Comparison of ENCODE assay signal across 21 mouse cellular contexts in the genomic region with DNA sequence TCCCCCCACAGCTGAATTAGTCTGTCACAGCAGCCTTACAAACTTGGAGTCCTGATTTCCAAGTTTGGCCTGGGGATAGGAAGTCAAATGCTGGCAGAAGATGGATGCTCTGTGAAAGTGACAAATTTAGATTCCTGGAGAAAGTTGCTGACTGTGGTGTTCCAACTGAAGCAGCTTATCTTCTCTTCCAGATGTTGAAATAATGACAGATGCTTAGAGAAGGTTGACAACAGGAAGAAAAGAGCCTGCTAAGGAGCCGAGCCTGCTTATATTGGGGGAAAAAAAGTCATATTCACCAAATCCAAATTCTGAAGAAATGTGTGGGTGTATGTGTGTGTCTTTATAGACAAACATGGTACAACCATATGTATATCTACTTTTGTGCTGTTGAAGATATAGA.
DNase-seq lines count a peak whose midpoint lies in the region; ATAC-seq and TF ChIP-seq lines count a peak whose summit lies in the region.
"Had no signal": no experiment of that assay in that cellular context is flagged by ENCODE, and none has a peak within 500 bp of the region (broad histone marks: within the 10 kb centered on the region; RNA-seq: fewer than 3 reads in every experiment).

No protein-coding gene starts in this region.

- peak; percentile 69 for ATAC-seq in liver, embryonic 11.5 days (replicated peaks; ENCODE audit: low FRiP score)
- ATAC-seq in midbrain, postnatal 0 days (ENCODE audit: low FRiP score) = no peak
- no peak for ATAC-seq in forebrain, embryonic 13.5 days
- ATAC-seq: activated CD4-positive, CD25-positive, alpha-beta regulatory T cell, adult 4 months; forebrain, embryonic 14.5 days; forebrain, embryonic 16.5 days; Patski had no signal

- H3K27ac ChIP-seq in liver, embryonic 11.5 days (ENCODE audit: low read depth, low read length) = no peak overlapping the region
- no peak overlapping the region for H3K27ac ChIP-seq in midbrain, postnatal 0 days (ENCODE audit: low read depth, low read length)
- H3K27ac ChIP-seq in midbrain, embryonic 10.5 days (replicated peaks) = no peak overlapping the region
- no peak overlapping the region for H3K27ac ChIP-seq in forebrain, embryonic 13.5 days
- H3K27ac ChIP-seq: embryonic facial prominence, embryonic 10.5 days; embryonic facial prominence, embryonic 12.5 days had no signal

- H3K9ac ChIP-seq in liver, embryonic 11.5 days (ENCODE audit: low read depth, low read length) = no peak overlapping the region
- no peak overlapping the region for H3K9ac ChIP-seq in midbrain, postnatal 0 days (replicated peaks; ENCODE audit: low read length, poor library complexity, severe bottlenecking)
- H3K9ac ChIP-seq in forebrain, embryonic 13.5 days = no peak overlapping the region
- H3K9ac ChIP-seq: embryonic facial prominence, embryonic 12.5 days had no signal

- H3K9me3 ChIP-seq in liver, embryonic 11.5 days (ENCODE audit: control insufficient read depth, low read length) = no peaks in the 10 kb centered on the region
- H3K9me3 ChIP-seq in midbrain, postnatal 0 days (ENCODE audit: low read length) = no peaks in the 10 kb centered on the region
- H3K9me3 ChIP-seq in midbrain, embryonic 10.5 days (replicated peaks) = no peaks in the 10 kb centered on the region
- no peaks in the 10 kb centered on the region for H3K9me3 ChIP-seq in forebrain, embryonic 13.5 days (replicated peaks)
- H3K9me3 ChIP-seq: embryonic facial prominence, embryonic 10.5 days; embryonic facial prominence, embryonic 12.5 days had no signal

- H3K4me1 ChIP-seq in liver, embryonic 11.5 days (replicated peaks; ENCODE audit: control insufficient read depth, insufficient read depth, low read length) = no peaks in the 10 kb centered on the region
- H3K4me1 ChIP-seq in midbrain, postnatal 0 days (ENCODE audit: insufficient read depth, low read length) = no peaks in the 10 kb centered on the region
- H3K4me1 ChIP-seq in midbrain, embryonic 10.5 days = no peaks in the 10 kb centered on the region
- H3K4me1 ChIP-seq in forebrain, embryonic 13.5 days = no peaks in the 10 kb centered on the region
- H3K4me1 ChIP-seq: embryonic facial prominence, embryonic 10.5 days; embryonic facial prominence, embryonic 12.5 days had no signal

- H3K4me3 ChIP-seq in liver, embryonic 11.5 days (ENCODE audit: low read depth, low read length) = no peak overlapping the region
- H3K4me3 ChIP-seq in midbrain, postnatal 0 days (ENCODE audit: low read depth, low read length) = no peak overlapping the region
- no peak overlapping the region for H3K4me3 ChIP-seq in midbrain, embryonic 10.5 days
- H3K4me3 ChIP-seq in forebrain, embryonic 13.5 days = no peak overlapping the region
- H3K4me3 ChIP-seq: embryonic facial prominence, embryonic 10.5 days; embryonic facial prominence, embryonic 12.5 days had no signal

- no peaks in the 10 kb centered on the region for H3K36me3 ChIP-seq in liver, embryonic 11.5 days (ENCODE audit: control insufficient read depth, insufficient read depth, low read length)
- no peaks in the 10 kb centered on the region for H3K36me3 ChIP-seq in midbrain, postnatal 0 days (ENCODE audit: insufficient read depth, low read length)
- H3K36me3 ChIP-seq in midbrain, embryonic 10.5 days = no peaks in the 10 kb centered on the region
- H3K36me3 ChIP-seq in forebrain, embryonic 13.5 days (ENCODE audit: poor library complexity, severe bottlenecking) = no peaks in the 10 kb centered on the region
- H3K36me3 ChIP-seq: embryonic facial prominence, embryonic 10.5 days; embryonic facial prominence, embryonic 12.5 days had no signal

- DNase-seq in liver, embryonic 11.5 days (ENCODE audit: low spot score) = no peak
- no peak for DNase-seq in liver
- DNase-seq in midbrain, postnatal 0 days (ENCODE audit: low spot score) = peak; percentile 9
- DNase-seq in midbrain, embryonic 10.5 days (ENCODE audit: low spot score) = no peak
- DNase-seq in brain, adult 2 months (ENCODE audit: low read depth, low spot score) = peak; percentile 7
- DNase-seq in layer of hippocampus, postnatal 36 days = no peak
- DNase-seq: adrenal gland, adult 8-10 months; adrenal gland, postnatal 14 days; adrenal gland, postnatal 36 days; cerebellum, adult 11-12 months; cerebellum, adult 2 months; cerebellum, adult 9-10 months; cerebellum, postnatal 10 days; cerebellum, postnatal 25 days had no signal

- no peak for TF ChIP-seq CTCF in midbrain, postnatal 0 days (IDR thresholded peaks at IDR 0.05)

- 44% methylated on average over 1 of the region's 1 CpGs for WGBS in liver, embryonic 11.5 days
- WGBS in midbrain, postnatal 0 days = 43% methylated on average over 1 of the region's 1 CpGs
- WGBS in midbrain, embryonic 10.5 days = 89% methylated on average over 1 of the region's 1 CpGs
- 93% methylated on average over 1 of the region's 1 CpGs for WGBS in forebrain, embryonic 13.5 days

- H3K4me2 ChIP-seq in liver, embryonic 11.5 days = no peak overlapping the region
- H3K4me2 ChIP-seq in midbrain, postnatal 0 days (ENCODE audit: low read depth, low read length, poor library complexity, severe bottlenecking) = no peak overlapping the region
- no peak overlapping the region for H3K4me2 ChIP-seq in forebrain, embryonic 13.5 days
- H3K4me2 ChIP-seq: embryonic facial prominence, embryonic 12.5 days had no signal

- no peaks in the 10 kb centered on the region for H3K27me3 ChIP-seq in liver, embryonic 11.5 days (replicated peaks; ENCODE audit: control insufficient read depth, insufficient read depth, low read length)
- no peaks in the 10 kb centered on the region for H3K27me3 ChIP-seq in midbrain, postnatal 0 days (ENCODE audit: insufficient read depth, low read length)
- H3K27me3 ChIP-seq in midbrain, embryonic 10.5 days (ENCODE audit: low read depth, poor library complexity, severe bottlenecking) = no peaks in the 10 kb centered on the region
- no peaks in the 10 kb centered on the region for H3K27me3 ChIP-seq in forebrain, embryonic 13.5 days
- H3K27me3 ChIP-seq: embryonic facial prominence, embryonic 12.5 days; Patski had no signal

Comparison
In these comparisons a context has a peak if more than half of its experiments do, and no peak if none do; other contexts are left out.
1. DNase-seq: peak in midbrain, postnatal 0 days (single experiment) and brain, adult 2 months (single experiment); none in liver, embryonic 11.5 days (single experiment), liver (single experiment), midbrain, embryonic 10.5 days (single experiment) and layer of hippocampus, postnatal 36 days (0 of 2).